Mouse (Mus musculus) neural tube, embryonic 12.5 days (tissue): ENCODE results near the gene Harbi1. TPM values are rescaled to one million over a fixed set of nuclear protein-coding genes. Genes with fewer than 3 reads are reported as not detected.
"Not testable (repeated sequence)": the region's sequence is repeated elsewhere in the genome, so short reads cannot be mapped to it uniquely, and the experiment has no call there.

ENCODE experiments used
- ATAC-seq: fragments of 200-750 bp; cut with Nextera tagmentation; 2 replicates; pipeline ENCODE4 v1.8.0; 2017; ENCODE audit warnings: low read depth, mild to moderate bottlenecking, moderate TSS enrichment, moderate library complexity; ENCODE audit not compliant: low FRiP score
- H3K27ac ChIP-seq: fragments of 300-500 bp; sonication (generic); 2 replicates; pipeline ENCODE4 v1.5.1; 2016
- H3K27me3 ChIP-seq: fragments of 300-500 bp; sonication (generic); replicated peaks from 2 replicates; pipeline ENCODE4 v1.6.1; 2016; ENCODE audit warnings: mild to moderate bottlenecking
- H3K36me3 ChIP-seq: fragments of 300-500 bp; sonication (generic); 2 replicates; pipeline ENCODE4 v1.6.1; 2016; ENCODE audit warnings: mild to moderate bottlenecking
- H3K4me1 ChIP-seq: fragments of 300-500 bp; sonication (generic); 2 replicates; pipeline ENCODE4 v1.6.1; 2016
- H3K4me2 ChIP-seq: fragments of 300-500 bp; sonication (generic); replicated peaks from 2 replicates; pipeline ENCODE4 v1.6.1; 2016; ENCODE audit warnings: mild to moderate bottlenecking
- H3K4me3 ChIP-seq: fragments of 300-500 bp; sonication (generic); 2 replicates; pipeline ENCODE4 v1.5.1; 2016
- H3K9ac ChIP-seq: fragments of 300-500 bp; sonication (generic); 2 replicates; pipeline ENCODE4 v1.6.1; 2016; ENCODE audit warnings: mild to moderate bottlenecking
- H3K9me3 ChIP-seq: fragments of 300-500 bp; sonication (generic); 2 replicates; pipeline ENCODE4 v1.6.1; 2016; ENCODE audit warnings: mild to moderate bottlenecking
- WGBS: fragments of 180-500 bp; shearing (Covaris S2); methylation state at CpG from one replicate; pipeline ENCODE4 v1.1.7; 2016; 5-methylcytosine and 5-hydroxymethylcytosine counted together
- polyA plus RNA-seq: library from polyadenylated mRNA; unstranded; fragments of >200 nt; fragmentation: Nextera tagmentation; extraction: Ambion mirVana; gene quantifications from 2 replicates; pipeline ENCODE4 v1.2.1, GENCODE M21; 2016

Harbi1 gene
- polyA plus RNA-seq, 1 experiment from 2014 or later: 22.3 TPM

DNA sequence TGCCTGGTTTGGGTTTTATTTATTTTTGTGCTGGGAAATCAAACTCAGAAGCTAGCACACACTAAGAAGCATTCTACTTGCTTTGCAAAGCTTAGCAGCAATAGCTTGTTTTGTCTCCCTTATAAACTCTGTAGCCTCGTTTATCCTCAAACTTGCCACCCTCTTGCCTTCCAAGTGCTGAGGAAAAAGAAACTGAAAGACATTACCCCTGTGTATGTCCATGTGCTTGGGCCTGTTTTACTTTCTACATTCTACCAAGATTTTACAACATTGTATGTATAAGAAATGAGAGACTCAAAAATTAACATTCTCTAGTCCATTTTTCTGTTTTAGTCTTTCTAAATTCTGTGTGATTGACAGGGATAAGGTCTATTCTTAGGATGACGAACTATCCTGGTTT, 14.1 kb downstream of the Harbi1 start:
- no peaks in the 10 kb centered on the region for H3K27me3 ChIP-seq
- ATAC-seq: no peak
- 68% methylated on average over 2 of the region's 2 CpGs for WGBS
- H3K4me3 ChIP-seq: no peak overlapping the region
- no peak overlapping the region for H3K9ac ChIP-seq
- no peaks in the 10 kb centered on the region for H3K4me1 ChIP-seq
- H3K36me3 ChIP-seq: peaks cover 7% of the 10 kb centered on the region
- no peaks in the 10 kb centered on the region for H3K9me3 ChIP-seq
- H3K4me2 ChIP-seq: no peak overlapping the region
- H3K27ac ChIP-seq: no peak overlapping the region

DNA sequence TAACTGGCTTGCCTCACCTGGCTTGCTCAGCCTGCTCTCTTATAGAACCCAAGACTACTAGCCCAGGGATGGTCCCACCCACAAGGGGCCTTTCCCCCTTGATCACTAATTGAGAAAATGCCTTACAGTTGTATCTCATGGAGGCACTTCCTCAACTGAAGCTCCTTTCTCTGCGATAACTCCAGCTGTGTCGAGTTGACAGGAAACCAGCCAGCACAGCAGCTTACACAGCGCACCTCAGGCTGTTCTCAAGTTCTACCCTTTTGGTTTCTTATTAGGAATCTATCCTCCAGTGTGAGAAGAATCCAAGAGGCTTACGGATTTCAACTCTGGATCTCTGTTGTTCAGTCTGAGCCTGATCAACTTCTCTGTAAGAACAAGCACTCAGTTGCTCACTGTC, 14.8 kb downstream of the Harbi1 start:
- 63% methylated on average over 4 of the region's 4 CpGs for WGBS
- not testable (repeated sequence) for H3K4me1 ChIP-seq, H3K27ac ChIP-seq, H3K9me3 ChIP-seq, H3K27me3 ChIP-seq, H3K4me3 ChIP-seq, H3K4me2 ChIP-seq, ATAC-seq, H3K9ac ChIP-seq, H3K36me3 ChIP-seq

DNA sequence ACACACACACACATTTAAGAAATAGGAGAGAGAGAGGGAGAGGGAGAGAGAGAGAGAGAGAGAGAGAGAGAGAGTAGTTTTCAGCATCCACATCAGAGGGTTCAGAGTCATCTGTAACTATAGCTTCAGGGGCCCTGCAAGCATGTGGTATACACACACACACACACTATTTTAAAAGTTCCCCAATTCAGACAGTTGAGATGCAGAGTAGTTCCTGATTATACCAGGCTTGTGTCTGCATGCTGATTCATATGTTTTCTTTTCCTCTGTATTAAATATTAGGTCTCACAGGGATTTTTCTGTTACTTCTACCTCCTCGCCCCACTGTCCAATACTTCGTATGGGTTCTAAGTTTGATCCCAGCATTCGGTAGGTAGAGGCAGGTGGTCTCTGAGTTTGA, 16.4 kb downstream of the Harbi1 start:
- no peaks in the 10 kb centered on the region for H3K27me3 ChIP-seq
- no peak overlapping the region for H3K4me3 ChIP-seq

GRCm38 (mm10) chr2:91729571-91729970, 18.9 kb downstream of the Harbi1 start:
- 22% methylated on average over 4 of the region's 4 CpGs for WGBS
- H3K36me3 ChIP-seq: no peaks in the 10 kb centered on the region
- no peak overlapping the region for H3K9ac ChIP-seq
- H3K27me3 ChIP-seq: no peaks in the 10 kb centered on the region
- no peak overlapping the region for H3K27ac ChIP-seq
- H3K4me1 ChIP-seq: peaks cover 3% of the 10 kb centered on the region; the same call in 1 of the 2 replicates
- ATAC-seq: no peak
- no peaks in the 10 kb centered on the region for H3K9me3 ChIP-seq
- H3K4me2 ChIP-seq: peak overlapping the region; percentile 73
- H3K4me3 ChIP-seq: peak overlapping the region; percentile 99

More for the DNA sequence above, 16.4 kb downstream of the Harbi1 start:
- Histone ChIP-seq H3K9ac (no peak overlapping the region), H3K4me1 (peaks cover 1% of the 10 kb centered on the region; the same call in 1 of the 2 replicates), H3K9me3 (no peaks in the 10 kb centered on the region), H3K4me2 (no peak overlapping the region), H3K36me3 (no peaks in the 10 kb centered on the region), H3K27ac (no peak overlapping the region)
- WGBS: 91% methylated on average over 3 of the region's 3 CpGs
- ATAC-seq: no peak

DNA sequence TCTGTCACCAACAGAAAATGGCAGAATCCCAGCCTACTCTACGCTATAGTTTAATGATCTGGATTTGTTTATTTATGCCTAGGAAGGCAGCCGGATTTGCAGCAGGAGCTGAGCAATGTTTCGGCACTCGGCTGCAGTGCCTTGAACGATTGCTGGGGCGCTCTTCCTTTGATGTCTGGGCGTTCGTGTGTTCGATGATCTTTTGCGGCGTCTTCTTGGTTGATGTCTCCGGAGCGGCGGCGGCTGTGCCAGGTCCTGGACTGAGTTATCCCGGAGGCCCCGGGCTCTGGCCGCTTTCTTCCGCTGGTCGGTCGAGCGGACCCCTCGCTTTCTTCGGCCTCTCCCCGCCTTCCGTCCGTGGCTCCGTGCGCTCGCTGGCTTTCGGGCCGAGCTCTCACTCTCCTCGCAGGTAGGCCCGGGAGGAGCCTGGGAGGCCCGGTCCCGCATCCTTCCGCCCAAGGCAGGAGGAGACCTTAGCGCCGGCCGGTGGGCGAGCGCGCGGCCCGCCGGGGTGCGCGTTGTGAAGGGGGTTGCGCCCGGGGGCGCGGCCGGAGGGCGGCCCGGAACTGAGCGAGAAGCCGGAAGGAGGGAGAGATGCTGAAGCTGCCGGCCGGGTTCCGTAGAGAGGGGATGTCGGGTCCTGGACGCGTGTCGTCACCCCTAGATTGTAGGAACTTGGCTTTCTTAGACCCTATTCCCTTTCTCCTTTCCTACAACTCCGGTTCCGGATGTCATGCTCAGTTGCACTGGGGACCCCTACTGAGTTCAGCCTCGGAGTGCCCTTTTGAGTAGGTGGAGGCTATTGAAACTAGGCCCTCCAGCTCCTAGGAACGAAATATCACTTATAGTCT, 19.5 kb downstream of the Harbi1 start, which contains the start of gene Ambra1:
Ambra1 (plus strand) TSS at position 164 of the 851 bp plus-strand sequence.
- Histone ChIP-seq H3K36me3 (no peaks in the 10 kb centered on the region), H3K4me1 (peaks cover 3% of the 10 kb centered on the region; the same call in 1 of the 2 replicates), H3K9ac (peak within 1 kb of the TSS; percentile 96), H3K4me3 (peak within 1 kb of the TSS; percentile 99), H3K9me3 (no peaks in the 10 kb centered on the region), H3K4me2 (peak within 1 kb of the TSS; percentile 73), H3K27me3 (no peaks in the 10 kb centered on the region), H3K27ac (peak within 1 kb of the TSS; percentile 89)
- under 1% methylated on average over 68 of the region's 68 CpGs for WGBS
- ATAC-seq: peak; percentile 84

DNA sequence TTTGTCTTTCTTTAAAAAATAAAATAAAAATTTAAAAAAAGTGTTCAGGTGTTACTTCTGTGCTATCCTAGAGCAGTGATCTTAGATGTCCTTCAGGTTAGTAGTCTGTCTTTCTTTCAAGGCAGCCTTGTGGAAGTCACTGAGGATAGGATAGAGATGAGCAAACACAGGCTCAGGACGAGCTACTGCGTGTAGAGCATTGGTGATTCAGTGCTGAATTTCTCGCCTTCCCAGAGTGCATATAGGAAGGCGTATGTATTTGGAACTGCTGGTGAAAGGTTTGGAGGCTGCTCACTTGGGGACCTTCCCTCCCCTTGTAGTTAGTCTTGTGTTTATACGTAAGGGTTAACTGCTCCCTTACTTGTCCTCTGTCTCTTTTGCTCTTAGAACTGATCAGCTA, 24.6 kb downstream of the Harbi1 start:
- WGBS: 98% methylated on average over 5 of the region's 5 CpGs

GRCm38 (mm10) chr2:91739586-91739985, 28.9 kb downstream of the Harbi1 start:
- WGBS: 95% methylated on average over 1 of the region's 1 CpGs

More for the DNA sequence above, 24.6 kb downstream of the Harbi1 start:
- H3K4me3 ChIP-seq: no peak overlapping the region
- H3K4me2 ChIP-seq: no peak overlapping the region
- peaks cover 3% of the 10 kb centered on the region; the same call in 1 of the 2 replicates for H3K4me1 ChIP-seq
- no peak for ATAC-seq
- H3K9ac ChIP-seq: no peak overlapping the region
- H3K9me3 ChIP-seq: no peaks in the 10 kb centered on the region
- no peaks in the 10 kb centered on the region for H3K27me3 ChIP-seq
- H3K36me3 ChIP-seq: no peaks in the 10 kb centered on the region
- H3K27ac ChIP-seq: no peak overlapping the region

GRCm38 (mm10) chr2:91744686-91745085, 34.0 kb downstream of the Harbi1 start:
- no peak overlapping the region for H3K4me2 ChIP-seq
- no peak overlapping the region for H3K9ac ChIP-seq
- H3K9me3 ChIP-seq: no peaks in the 10 kb centered on the region
- H3K4me3 ChIP-seq: no peak overlapping the region
- H3K27ac ChIP-seq: no peak overlapping the region
- no peaks in the 10 kb centered on the region for H3K27me3 ChIP-seq
- WGBS: 88% methylated on average over 5 of the region's 5 CpGs
- no peaks in the 10 kb centered on the region for H3K36me3 ChIP-seq
- no peak for ATAC-seq
- H3K4me1 ChIP-seq: no peaks in the 10 kb centered on the region

More at GRCm38 (mm10) chr2:91739586-91739985, 28.9 kb downstream of the Harbi1 start:
- no peaks in the 10 kb centered on the region for H3K27me3 ChIP-seq
- H3K9me3 ChIP-seq: no peaks in the 10 kb centered on the region
- H3K4me3 ChIP-seq: no peak overlapping the region
- ATAC-seq: no peak
- H3K36me3 ChIP-seq: no peaks in the 10 kb centered on the region
- H3K27ac ChIP-seq: no peak overlapping the region
- no peaks in the 10 kb centered on the region for H3K4me1 ChIP-seq
- H3K9ac ChIP-seq: no peak overlapping the region
- no peak overlapping the region for H3K4me2 ChIP-seq

DNA sequence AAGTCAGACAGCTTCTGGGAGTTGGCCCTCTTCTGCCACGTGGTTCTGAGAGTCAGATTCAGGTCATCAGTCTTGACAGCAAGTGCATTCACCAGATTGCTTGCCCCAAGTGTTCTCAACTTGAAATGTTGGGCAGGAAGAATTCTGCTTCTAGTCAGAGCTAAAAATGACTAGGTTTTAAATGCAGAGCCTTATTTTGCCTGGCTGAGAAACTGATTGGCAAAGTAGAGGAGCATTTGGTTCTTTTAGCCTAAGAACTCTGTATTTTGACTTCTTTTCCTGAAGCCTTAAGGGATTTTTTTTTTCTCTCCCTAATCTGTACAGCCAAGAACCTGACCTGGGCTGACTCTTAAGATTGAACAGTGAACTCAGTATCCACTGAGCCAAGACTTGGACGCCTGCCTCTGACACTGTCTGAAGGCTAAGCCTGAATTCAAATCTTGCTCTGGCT, 39.2 kb downstream of the Harbi1 start:
- Histone ChIP-seq H3K4me1 (no peaks in the 10 kb centered on the region), H3K27ac (no peak overlapping the region)
- WGBS: 78% methylated on average over 2 of the region's 2 CpGs

More for the DNA sequence above, 39.2 kb downstream of the Harbi1 start:
- no peaks in the 10 kb centered on the region for H3K27me3 ChIP-seq
- no peak overlapping the region for H3K4me3 ChIP-seq
- H3K9me3 ChIP-seq: no peaks in the 10 kb centered on the region
- H3K4me2 ChIP-seq: no peak overlapping the region
- H3K9ac ChIP-seq: no peak overlapping the region
- ATAC-seq: no peak
- H3K36me3 ChIP-seq: no peaks in the 10 kb centered on the region

Other genes with a start within 250 kb of the Harbi1 start
- 127 and 139 TPM in 2 replicates for gene Ckap5, start 184.1 kb upstream of the Harbi1 start, polyA plus RNA-seq
- gene F2, start 74.4 kb upstream of the Harbi1 start, polyA plus RNA-seq: 0.15 and 0.18 TPM in 2 replicates
- gene Zfp408, start 61.1 kb upstream of the Harbi1 start, polyA plus RNA-seq: 11.5 and 14.3 TPM in 2 replicates
- gene Arhgap1, start 61.0 kb upstream of the Harbi1 start, polyA plus RNA-seq: 85.8 and 91.8 TPM in 2 replicates
- 33.5 and 36.6 TPM in 2 replicates for gene Atg13, start 276 bp upstream of the Harbi1 start, polyA plus RNA-seq
- 23.0 and 23.9 TPM in 2 replicates for gene Ambra1, start 19.3 kb downstream of the Harbi1 start, polyA plus RNA-seq
- gene Chrm4, start 216.4 kb downstream of the Harbi1 start, polyA plus RNA-seq: 0.50 and 0.96 TPM in 2 replicates
- gene Mdk, start 221.4 kb downstream of the Harbi1 start, polyA plus RNA-seq: 774 and 775 TPM in 2 replicates
- gene Gm9821, start 234.9 kb downstream of the Harbi1 start, polyA plus RNA-seq: 0.29 and 0.32 TPM in 2 replicates